Comparison of ENCODE assay signal across 21 mouse cellular contexts in genomic region chr6:107546272-107546671, GRCm38 (mm10). TPM values are rescaled to one million over a fixed set of nuclear protein-coding genes. Genes with fewer than 3 reads are reported as not detected.
"Had no signal": no experiment of that assay in that cellular context is flagged by ENCODE, and none has a peak within 500 bp of the region (broad histone marks: within the 10 kb centered on the region; RNA-seq: fewer than 3 reads in every experiment).

No protein-coding gene starts in this region.

- DNase-seq: kidney, adult 2 months; kidney, postnatal 25 days; layer of hippocampus, adult 9-11 months; liver, postnatal 0 days; lung, embryonic 14.5 days; right cerebral cortex, postnatal 25 days; spleen, adult 18-20 months; thymus, postnatal 25 days had no signal

- ATAC-seq: intestine, postnatal 0 days; liver, postnatal 0 days; lung, postnatal 0 days; midbrain, embryonic 15.5 days had no signal

- H3K36me3 ChIP-seq: limb, embryonic 12.5 days; limb, embryonic 15.5 days; midbrain, embryonic 15.5 days; stomach, embryonic 15.5 days had no signal

- H3K27ac ChIP-seq: kidney, postnatal 0 days; layer of hippocampus, adult 2 months; left cerebral cortex, adult 2 months; limb, embryonic 12.5 days; limb, embryonic 15.5 days; liver, embryonic 14.5 days; macrophage; midbrain, embryonic 12.5 days; midbrain, embryonic 15.5 days; stomach, embryonic 15.5 days had no signal

- H3K9ac ChIP-seq: limb, embryonic 12.5 days; limb, embryonic 15.5 days; liver, embryonic 14.5 days; liver, postnatal 0 days; lung, embryonic 14.5 days; midbrain, embryonic 12.5 days; midbrain, embryonic 15.5 days; stomach, embryonic 15.5 days had no signal

- H3K4me1 ChIP-seq: limb, embryonic 12.5 days; limb, embryonic 15.5 days; midbrain, embryonic 12.5 days; midbrain, embryonic 15.5 days; stomach, embryonic 15.5 days had no signal

- H3K27me3 ChIP-seq: limb, embryonic 12.5 days; limb, embryonic 15.5 days; midbrain, embryonic 12.5 days; midbrain, embryonic 15.5 days; stomach, embryonic 15.5 days had no signal

- H3K4me2 ChIP-seq: limb, embryonic 12.5 days; limb, embryonic 15.5 days; liver, embryonic 11.5 days; lung, embryonic 14.5 days; midbrain, embryonic 12.5 days; midbrain, embryonic 15.5 days; stomach, embryonic 15.5 days had no signal

- H3K4me3 ChIP-seq: layer of hippocampus, adult 2 months; left cerebral cortex, adult 2 months; limb, embryonic 12.5 days; limb, embryonic 15.5 days; midbrain, embryonic 12.5 days; midbrain, embryonic 15.5 days; stomach, embryonic 15.5 days had no signal

- H3K9me3 ChIP-seq: limb, embryonic 12.5 days; limb, embryonic 15.5 days; midbrain, embryonic 12.5 days; midbrain, embryonic 15.5 days; stomach, embryonic 15.5 days had no signal

RNA-seq across cellular contexts. Expression of gene Lrrn1, which starts 16.7 kb away (rescaled TPM):
- polyA plus RNA-seq: macrophage had no signal
